Mouse (Mus musculus): ENCODE measurements around the gene Prrx1.

DNA sequence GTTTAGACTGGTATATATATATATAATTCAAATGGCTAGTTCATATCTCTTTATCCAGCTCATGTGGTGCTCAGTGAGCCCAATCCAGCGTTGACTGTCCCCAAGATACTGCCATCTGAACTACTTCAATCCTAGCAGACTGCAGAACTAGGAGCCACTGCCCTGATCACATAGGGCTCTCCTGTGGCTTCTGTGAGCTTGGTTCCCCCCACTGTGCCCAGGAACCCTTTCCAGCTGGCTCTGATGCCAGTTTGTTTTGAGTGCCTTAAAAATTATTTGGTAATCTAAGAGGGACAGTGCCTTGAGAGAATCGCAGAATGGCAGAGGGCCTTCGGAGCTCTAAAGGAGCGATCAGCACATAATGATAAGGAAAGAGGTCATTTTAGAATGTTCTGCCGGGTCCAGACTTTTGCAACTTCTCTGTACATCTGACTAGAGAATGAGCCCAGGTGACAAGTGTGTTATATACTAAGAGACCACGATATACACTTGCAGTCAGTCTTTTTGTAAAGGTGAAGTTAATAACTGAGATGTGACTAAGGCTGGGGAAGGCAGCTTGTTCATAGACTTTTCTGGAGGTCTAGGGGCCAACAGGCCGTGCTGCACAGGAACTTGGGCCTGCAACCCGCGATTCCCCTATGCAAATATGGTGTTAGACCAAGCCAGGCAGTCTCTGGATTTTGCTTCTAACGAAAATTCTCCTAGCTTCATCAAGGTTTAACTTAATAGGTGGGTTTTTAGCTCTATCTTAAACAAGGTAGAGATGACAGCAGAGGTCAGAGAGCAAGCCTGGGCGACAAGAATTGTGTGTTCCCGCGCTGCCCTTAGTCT is 2.3 kb downstream of the Prrx1 start:
- no peak for TF ChIP-seq GATA1 (IDR thresholded peaks at IDR 0.05; ENCODE audit: low read length)
- no peak for TF ChIP-seq TAL1 (IDR thresholded peaks at IDR 0.05; ENCODE audit: low read length)

Measured in erythroblast, embryonic 14.5 days (primary cell).